ENCODE assay signal across 20 mouse cellular contexts in genomic region chr8:82361061-82361460, GRCm38 (mm10).
"Had no signal": no experiment of that assay in that cellular context is flagged by ENCODE, and none has a peak within 500 bp of the region (broad histone marks: within the 10 kb centered on the region; RNA-seq: fewer than 3 reads in every experiment).

No protein-coding gene starts in this region.

- DNase-seq: lung, adult 18-20 months; lung, embryonic 14.5 days; lung, postnatal 10 days; lung, postnatal 4 days; midbrain, embryonic 14.5 days; retina, postnatal 1 day; right cerebral cortex, adult 18-20 months; right cerebral cortex, postnatal 14 days; thymus, adult 18-20 months; thymus, postnatal 14 days; thymus, postnatal 36 days had no signal

- H3K4me3 ChIP-seq: midbrain, embryonic 10.5 days; midbrain, embryonic 12.5 days; myocyte; neural tube, embryonic 13.5 days; neural tube, embryonic 15.5 days; stomach, embryonic 15.5 days had no signal

- ATAC-seq: midbrain, embryonic 16.5 days had no signal

- H3K9me3 ChIP-seq: midbrain, embryonic 10.5 days; midbrain, embryonic 12.5 days; neural tube, embryonic 13.5 days; neural tube, embryonic 15.5 days; stomach, embryonic 15.5 days had no signal

- H3K4me1 ChIP-seq: midbrain, embryonic 10.5 days; midbrain, embryonic 12.5 days; neural tube, embryonic 13.5 days; neural tube, embryonic 15.5 days; stomach, embryonic 15.5 days had no signal

- H3K27ac ChIP-seq: liver, embryonic 14.5 days; midbrain, embryonic 10.5 days; midbrain, embryonic 12.5 days; neural tube, embryonic 13.5 days; neural tube, embryonic 15.5 days; stomach, embryonic 15.5 days; stomach, postnatal 0 days had no signal

- H3K27me3 ChIP-seq: midbrain, embryonic 12.5 days; neural tube, embryonic 13.5 days; neural tube, embryonic 15.5 days; stomach, embryonic 15.5 days had no signal

- H3K36me3 ChIP-seq: midbrain, embryonic 10.5 days; midbrain, embryonic 12.5 days; neural tube, embryonic 13.5 days; neural tube, embryonic 15.5 days; stomach, embryonic 15.5 days had no signal
